Mouse (Mus musculus) liver, adult 2 months (tissue): ENCODE data around the gene Gal.

Experiments used
- CTCF ChIP-seq: fragments of 200-500 bp; IDR thresholded peaks from 2 replicates; pipeline ENCODE4 v1.5.1; 2011; ENCODE audit warnings: low read depth, low read length, control low read depth
- POLR2A ChIP-seq: fragments of 200-500 bp; IDR thresholded peaks from 2 replicates; pipeline ENCODE4 v1.6.1; 2011; ENCODE audit warnings: low read length, control low read depth; ENCODE audit not compliant: insufficient read depth; ENCODE audit errors: extremely low read depth

DNA sequence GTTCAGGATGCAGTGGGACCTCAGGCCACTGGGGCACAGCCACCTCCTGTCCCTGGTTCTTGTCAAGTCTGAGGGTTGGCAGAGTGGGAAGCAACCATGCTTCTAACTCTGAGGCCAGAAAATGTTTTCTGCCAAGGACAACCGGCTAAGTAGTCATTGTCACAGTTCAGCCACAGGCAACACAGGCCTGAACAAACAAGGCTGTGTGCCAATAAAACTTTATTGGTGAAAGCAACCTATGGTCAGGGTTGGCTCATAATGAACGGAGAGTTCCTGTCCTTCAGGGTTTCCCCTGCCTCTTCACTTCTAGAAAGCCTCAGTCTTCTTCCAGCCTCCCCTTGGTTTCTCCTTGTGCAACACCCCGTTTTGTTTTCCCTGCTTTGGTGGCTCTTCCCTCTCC is 21.5 kb upstream of the Gal start:
- TF ChIP-seq POLR2A (no peak), CTCF (no peak)
